Mouse (Mus musculus) MEL-GATA-1-ER (cell line): Measurements from ENCODE around the gene Flii.
A peak's percentile ranks its signal among the peaks of the same experiment; 100 is the strongest.

ENCODE experiments used
- DNase-seq: peaks from one replicate; pipeline ENCODE4 v3.0.0-alpha.2; 2012; ENCODE audit warnings: low read depth; ENCODE audit errors: extremely low read depth

Flii gene

GRCm38 (mm10) chr11:60726601-60727391, at the start of gene Flii:
TSS of gene Flii (minus strand) at chr11:60727263.
- DNase-seq: peak; percentile 31

DNA sequence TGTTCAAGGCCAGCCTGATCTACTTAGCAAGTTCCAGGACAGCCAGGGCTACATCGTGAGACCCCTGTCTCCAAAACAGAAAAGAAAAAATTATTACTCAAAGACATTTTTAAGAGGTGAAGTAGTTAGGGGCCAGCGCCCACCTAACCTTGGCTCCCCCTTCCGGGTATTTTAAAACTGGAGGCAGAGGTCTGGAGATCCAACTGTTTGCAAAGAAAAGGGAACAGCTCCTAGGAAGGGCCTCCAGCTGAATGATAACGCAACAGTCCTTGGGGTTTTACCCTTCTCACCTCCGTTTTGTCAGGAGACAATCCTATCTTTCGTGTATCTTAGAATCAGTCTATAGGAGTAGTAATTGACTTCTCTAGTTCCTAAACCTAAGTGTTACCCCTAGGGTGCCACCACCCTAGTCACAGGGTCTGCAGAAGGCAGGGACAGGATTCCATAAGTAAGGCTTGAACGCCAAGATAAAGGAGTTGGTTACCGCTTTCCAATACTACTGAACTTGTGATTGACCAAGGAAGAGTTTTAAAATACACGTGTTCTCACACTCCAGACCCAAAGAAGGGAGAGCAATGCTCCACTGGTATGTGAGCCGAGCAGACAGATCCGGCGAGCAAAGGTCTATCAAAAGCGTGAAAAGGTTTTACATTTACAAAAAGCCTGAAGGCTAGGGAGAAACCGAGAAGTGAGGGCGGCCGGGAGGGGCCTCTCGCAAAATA, 49.2 kb upstream of the Flii start:
- DNase-seq: no peak

DNA sequence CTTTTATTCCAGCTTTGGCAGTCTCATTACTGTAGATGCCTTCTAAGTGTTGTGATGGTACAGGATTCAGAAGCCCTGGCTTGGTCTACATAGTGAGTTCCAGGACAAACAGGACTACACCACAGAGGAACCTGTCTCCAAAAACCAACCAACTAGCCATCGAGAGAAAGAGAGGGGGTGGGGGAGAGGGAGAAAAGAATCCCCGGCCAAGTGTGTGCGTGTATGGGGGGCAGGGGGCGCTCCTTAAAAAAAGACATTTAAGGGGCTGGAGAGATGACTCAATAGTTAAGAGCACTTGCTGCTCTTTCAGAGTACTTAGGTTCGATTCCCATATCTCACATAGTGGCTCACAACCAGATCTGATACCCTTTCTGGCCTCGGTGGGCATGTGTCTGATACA, 48.5 kb upstream of the Flii start:
- DNase-seq: no peak

DNA sequence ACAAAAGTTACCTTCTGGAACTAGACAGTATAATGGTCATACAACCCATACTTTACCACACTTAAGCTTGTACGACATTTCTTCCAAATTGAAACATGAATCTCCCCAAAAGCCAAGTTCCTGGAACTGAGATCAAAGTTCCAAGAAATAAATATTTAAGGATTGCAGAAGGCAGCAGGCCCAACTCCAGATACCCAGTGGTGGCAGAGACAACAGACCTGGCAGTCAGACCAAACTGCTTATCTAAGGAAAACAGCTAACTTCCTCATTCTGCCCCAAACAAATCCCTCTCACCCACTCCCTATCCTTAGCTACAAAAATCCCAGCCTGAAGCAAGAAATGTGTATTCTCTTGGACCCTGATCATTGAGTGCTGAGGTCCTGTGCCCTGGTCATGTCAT, 47.8 kb upstream of the Flii start:
- peak; percentile 88 for DNase-seq

DNA sequence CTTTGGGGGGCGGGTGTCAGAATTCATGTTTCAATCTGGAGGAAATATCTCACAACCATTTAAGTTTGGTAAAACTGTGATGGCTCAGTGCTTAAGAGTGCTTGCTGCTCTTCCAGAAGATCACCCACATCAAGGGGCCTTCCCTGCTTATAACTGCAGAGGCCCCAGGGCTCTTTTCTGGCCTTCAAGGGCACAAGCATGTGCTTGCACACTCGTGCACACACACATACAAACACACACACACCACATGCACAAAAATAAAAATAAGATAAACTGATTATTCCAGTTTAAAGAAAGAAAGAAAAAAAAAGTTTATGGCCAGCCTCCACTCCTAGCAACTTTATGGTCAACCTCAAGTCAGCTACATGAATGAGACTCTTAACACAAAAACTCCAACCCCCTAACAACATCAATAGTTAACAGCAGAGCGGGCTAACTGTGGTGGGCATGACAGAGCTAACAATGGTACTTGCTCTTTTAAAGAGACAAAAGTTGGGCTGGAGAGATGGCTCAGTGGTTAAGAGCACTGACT, 47.2 kb upstream of the Flii start:
- no peak for DNase-seq

- no peak for DNase-seq
These were observed 45.1 kb upstream of the Flii start for GRCm38 (mm10) chr11:60772161-60772560.

DNA sequence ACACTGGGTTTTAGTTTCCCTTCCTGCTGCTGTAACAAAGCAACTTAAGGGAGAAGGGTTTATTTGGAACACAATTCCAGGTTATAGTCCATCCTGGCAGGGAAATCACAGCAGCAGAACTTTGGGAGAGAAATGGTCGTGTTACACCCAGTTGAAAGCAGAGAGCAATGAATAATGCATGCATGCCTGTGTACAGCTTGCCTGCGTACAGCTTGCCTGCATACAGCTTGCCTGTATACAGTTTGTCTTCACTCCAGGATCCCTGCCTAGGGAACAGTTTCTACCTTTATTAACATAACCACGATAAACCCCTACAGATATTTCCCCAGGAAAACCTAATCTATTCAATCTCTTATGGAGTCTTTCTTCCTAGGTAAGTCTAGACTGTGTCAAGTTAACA, 43.7 kb upstream of the Flii start:
- DNase-seq: no peak

GRCm38 (mm10) chr11:60769322-60769721, 42.3 kb upstream of the Flii start:
- DNase-seq: no peak

GRCm38 (mm10) chr11:60766969-60767368, 39.9 kb upstream of the Flii start:
- no peak for DNase-seq

GRCm38 (mm10) chr11:60761681-60762080, 34.6 kb upstream of the Flii start:
- no peak for DNase-seq

- no peak for DNase-seq
These were observed 28.5 kb upstream of the Flii start for GRCm38 (mm10) chr11:60755570-60755969.

GRCm38 (mm10) chr11:60740321-60740720, 13.3 kb upstream of the Flii start:
- DNase-seq: no peak

DNA sequence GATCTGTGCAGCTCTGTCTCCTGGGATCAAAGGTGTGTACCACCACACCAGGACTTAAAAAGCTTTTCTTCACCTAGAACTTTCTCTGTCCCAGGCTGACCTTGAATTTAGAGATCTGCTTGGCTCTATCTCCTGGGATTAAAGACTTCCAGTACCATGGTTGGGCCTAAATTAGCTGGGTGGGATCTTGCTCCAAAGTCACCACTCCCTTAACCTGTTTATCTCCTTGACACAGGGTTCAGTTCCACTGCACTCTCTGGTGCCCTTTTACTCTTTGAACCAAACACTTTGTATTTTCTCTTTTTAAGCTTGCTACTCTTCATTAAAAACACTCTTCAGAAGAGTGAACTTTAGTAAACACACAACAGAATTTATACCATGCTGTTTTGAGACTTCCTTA, 10.4 kb upstream of the Flii start:
- DNase-seq: no peak

DNA sequence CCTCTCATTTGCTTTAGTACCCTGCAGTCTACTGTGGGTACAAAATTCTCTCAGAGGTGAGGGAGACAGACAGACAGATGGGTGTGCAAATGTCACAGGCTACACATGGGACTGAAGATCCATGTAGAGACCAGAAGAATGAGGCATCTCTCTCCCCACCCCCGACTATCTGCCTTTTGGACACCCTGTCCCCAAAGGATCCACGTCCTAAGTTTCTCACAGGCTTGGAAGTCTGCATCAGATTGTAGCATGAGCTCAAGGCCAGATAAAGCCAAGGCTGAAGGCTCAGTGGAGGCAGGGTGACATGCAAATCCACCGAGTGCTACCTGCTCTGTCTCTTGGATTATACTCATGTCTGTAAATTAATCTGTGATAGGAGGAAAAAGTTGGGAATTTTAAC, 9.4 kb upstream of the Flii start:
- no peak for DNase-seq

GRCm38 (mm10) chr11:60735191-60735590, 8.1 kb upstream of the Flii start:
- DNase-seq: no peak

DNA sequence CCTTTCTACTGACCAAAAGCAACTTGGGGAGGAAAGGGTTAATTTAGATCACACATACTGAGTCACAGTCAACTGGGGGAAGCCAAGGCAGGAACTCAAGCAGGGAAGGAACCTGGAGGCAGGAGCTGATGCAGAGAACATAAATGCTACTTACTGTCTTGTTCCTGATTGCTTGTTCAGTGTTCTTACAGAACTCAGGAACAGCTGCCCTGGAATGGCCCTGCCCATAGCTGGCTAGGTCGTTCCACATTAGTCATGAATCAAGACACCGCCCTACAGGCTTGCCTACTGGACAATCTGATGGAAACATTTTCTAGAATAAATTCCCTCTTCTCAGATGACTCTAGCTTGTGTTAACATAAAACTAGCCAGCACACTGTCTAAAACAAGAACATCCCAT, 7.1 kb upstream of the Flii start:
- no peak for DNase-seq

- no peak for DNase-seq
These were observed 4.2 kb upstream of the Flii start for GRCm38 (mm10) chr11:60731251-60731650.

- no peak for DNase-seq
These were observed 3.1 kb upstream of the Flii start for GRCm38 (mm10) chr11:60730169-60730568.

- DNase-seq: no peak
These were observed 2.2 kb upstream of the Flii start for GRCm38 (mm10) chr11:60729217-60729641.

GRCm38 (mm10) chr11:60728260-60728761, 1.2 kb upstream of the Flii start, which contains the start of gene Mief2:
TSS of gene Mief2 (plus strand) at chr11:60728398.
- DNase-seq: peak; percentile 93

- DNase-seq: peak; percentile 33
These were observed 503 bp upstream of the Flii start for GRCm38 (mm10) chr11:60727392-60728140.

DNA sequence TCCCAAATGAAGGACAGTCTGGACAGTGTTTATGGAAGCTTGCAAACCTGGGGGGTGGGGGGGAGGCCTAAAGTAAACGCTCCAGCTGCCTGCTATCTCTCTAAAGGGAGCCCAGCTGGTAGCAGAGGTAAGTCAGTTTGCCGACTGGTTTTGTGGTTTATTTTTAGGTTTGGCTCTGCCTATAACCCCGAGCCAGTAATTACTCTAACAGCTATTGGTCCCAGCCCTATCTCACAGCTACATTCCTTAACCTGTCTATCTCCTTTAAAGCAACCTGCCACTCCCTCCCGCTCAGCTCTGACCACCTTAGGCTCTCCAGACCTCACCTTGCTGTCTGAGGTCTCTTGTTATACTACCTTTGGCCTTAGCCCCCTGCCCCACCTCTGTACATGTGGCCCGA, 7.8 kb downstream of the Flii start:
- DNase-seq: no peak
